Mouse (Mus musculus): ENCODE measurements around the gene Pdxp. TPM values are rescaled to one million over a fixed set of nuclear protein-coding genes. Genes with fewer than 3 reads are reported as not detected.

Pdxp gene
- polyA plus RNA-seq, 1 experiment from 2014 or later = 1.9 TPM

- H3K9me3 ChIP-seq (ENCODE audit: low read length) = no peaks in the 10 kb centered on the region
- no peaks in the 10 kb centered on the region for H3K27me3 ChIP-seq (ENCODE audit: insufficient read depth, low read length)
- H3K4me1 ChIP-seq (ENCODE audit: insufficient read depth) = peaks cover 70% of the 10 kb centered on the region
- peak; percentile 48 for DNase-seq
- 0 out of 2 replicates have a peak overlapping the region, but pooled peaks have one; percentile 16 for H3K9ac ChIP-seq (replicated peaks)
- WGBS (ENCODE audit: insufficient replicate concordance) = 58% methylated on average over 3 of the region's 3 CpGs
- ATAC-seq = peak; percentile 12; the same call in 1 of the 2 replicates
- no peak overlapping the region for H3K4me3 ChIP-seq (ENCODE audit: low read depth, low read length)
- TF ChIP-seq EP300 (IDR thresholded peaks at IDR 0.05; ENCODE audit: low read depth) (no peak), CTCF (IDR thresholded peaks at IDR 0.05; ENCODE audit: low read depth) (no peak)
- peaks cover 19% of the 10 kb centered on the region for H3K36me3 ChIP-seq (replicated peaks; ENCODE audit: insufficient read depth, low read length)
- H3K4me2 ChIP-seq (ENCODE audit: low read depth, low read length) = peak overlapping the region; percentile 27; the same call in 1 of the 2 replicates
- peak overlapping the region; percentile 49; the same call in 1 of the 2 replicates for H3K27ac ChIP-seq (ENCODE audit: low read depth)
These were observed 17.6 kb upstream of the Pdxp start for GRCm38 (mm10) chr15:78896149-78896548.

- DNase-seq = peak; percentile 50
- no peaks in the 10 kb centered on the region for H3K27me3 ChIP-seq (ENCODE audit: insufficient read depth, low read length)
- H3K4me2 ChIP-seq (ENCODE audit: low read depth, low read length) = peak overlapping the region; percentile 20
- H3K4me1 ChIP-seq (ENCODE audit: insufficient read depth) = peaks cover 73% of the 10 kb centered on the region
- peaks cover 15% of the 10 kb centered on the region for H3K36me3 ChIP-seq (replicated peaks; ENCODE audit: insufficient read depth, low read length)
- TF ChIP-seq EP300 (IDR thresholded peaks at IDR 0.05; ENCODE audit: low read depth) (no peak), CTCF (IDR thresholded peaks at IDR 0.05; ENCODE audit: low read depth) (no peak)
- no peak overlapping the region for H3K9ac ChIP-seq (replicated peaks)
- WGBS (ENCODE audit: insufficient replicate concordance) = 57% methylated on average over 4 of the region's 4 CpGs
- no peak for ATAC-seq
- no peaks in the 10 kb centered on the region for H3K9me3 ChIP-seq (ENCODE audit: low read length)
- H3K27ac ChIP-seq (ENCODE audit: low read depth) = peak overlapping the region; percentile 2; the same call in 1 of the 2 replicates
- no peak overlapping the region for H3K4me3 ChIP-seq (ENCODE audit: low read depth, low read length)
These were observed 16.2 kb upstream of the Pdxp start for GRCm38 (mm10) chr15:78897488-78897887.

- DNase-seq (no peak), ATAC-seq (no peak)
- H3K9ac ChIP-seq (replicated peaks) = peak overlapping the region; percentile 46
- peak overlapping the region; percentile 99 for H3K4me2 ChIP-seq (ENCODE audit: low read depth, low read length)
- no peaks in the 10 kb centered on the region for H3K9me3 ChIP-seq (ENCODE audit: low read length)
- H3K27me3 ChIP-seq (ENCODE audit: insufficient read depth, low read length) = no peaks in the 10 kb centered on the region
- TF ChIP-seq CTCF (IDR thresholded peaks at IDR 0.05; ENCODE audit: low read depth) (no peak), EP300 (IDR thresholded peaks at IDR 0.05; ENCODE audit: low read depth) (peak; percentile 16; the same call in 1 of the 2 replicates)
- peaks cover 73% of the 10 kb centered on the region for H3K4me1 ChIP-seq (ENCODE audit: insufficient read depth)
- peaks cover 13% of the 10 kb centered on the region for H3K36me3 ChIP-seq (replicated peaks; ENCODE audit: insufficient read depth, low read length)
- peak overlapping the region; percentile 83; the same call in 1 of the 2 replicates for H3K4me3 ChIP-seq (ENCODE audit: low read depth, low read length)
- 31% methylated on average over 6 of the region's 6 CpGs for WGBS (ENCODE audit: insufficient replicate concordance)
- H3K27ac ChIP-seq (ENCODE audit: low read depth) = peak overlapping the region; percentile 84
These were observed 15.2 kb upstream of the Pdxp start for GRCm38 (mm10) chr15:78898507-78899001.

GRCm38 (mm10) chr15:78899409-78899739, 14.3 kb upstream of the Pdxp start, which contains the start of gene Gm49510:
Gm49510 (plus strand) TSS chr15:78899667.
- no peak for DNase-seq
- Histone ChIP-seq H3K27me3 (ENCODE audit: insufficient read depth, low read length) (no peaks in the 10 kb centered on the region), H3K4me1 (ENCODE audit: insufficient read depth) (peaks cover 65% of the 10 kb centered on the region), H3K4me3 (ENCODE audit: low read depth, low read length) (peak within 1 kb of the TSS; percentile 83), H3K4me2 (ENCODE audit: low read depth, low read length) (peak within 1 kb of the TSS; percentile 99), H3K9me3 (ENCODE audit: low read length) (no peaks in the 10 kb centered on the region), H3K27ac (ENCODE audit: low read depth) (peak within 1 kb of the TSS; percentile 84), H3K9ac (replicated peaks) (peak within 1 kb of the TSS; percentile 82), H3K36me3 (replicated peaks; ENCODE audit: insufficient read depth, low read length) (peaks cover 12% of the 10 kb centered on the region; the same call in 1 of the 2 replicates)
- TF ChIP-seq EP300 (IDR thresholded peaks at IDR 0.05; ENCODE audit: low read depth) (no peak), CTCF (IDR thresholded peaks at IDR 0.05; ENCODE audit: low read depth) (no peak)
- 3% methylated on average over 20 of the region's 20 CpGs for WGBS (ENCODE audit: insufficient replicate concordance)
- no peak for ATAC-seq

- under 1% methylated on average over 42 of the region's 47 CpGs for WGBS (ENCODE audit: insufficient replicate concordance)
- H3K9me3 ChIP-seq (ENCODE audit: low read length) = no peaks in the 10 kb centered on the region
- ATAC-seq = peak; percentile 58
- peak within 1 kb of the TSS; percentile 83 for H3K4me3 ChIP-seq (ENCODE audit: low read depth, low read length)
- H3K9ac ChIP-seq (replicated peaks) = peak within 1 kb of the TSS; percentile 82
- peaks cover 59% of the 10 kb centered on the region for H3K4me1 ChIP-seq (ENCODE audit: insufficient read depth)
- H3K27ac ChIP-seq (ENCODE audit: low read depth) = peak within 1 kb of the TSS; percentile 84
- H3K4me2 ChIP-seq (ENCODE audit: low read depth, low read length) = peak within 1 kb of the TSS; percentile 99
- peaks cover 13% of the 10 kb centered on the region; the same call in 1 of the 2 replicates for H3K36me3 ChIP-seq (replicated peaks; ENCODE audit: insufficient read depth, low read length)
- H3K27me3 ChIP-seq (ENCODE audit: insufficient read depth, low read length) = no peaks in the 10 kb centered on the region
- TF ChIP-seq EP300 (IDR thresholded peaks at IDR 0.05; ENCODE audit: low read depth) = no peak
- TF ChIP-seq CTCF (IDR thresholded peaks at IDR 0.05; ENCODE audit: low read depth) = no peak
- DNase-seq = peak; percentile 81
These were observed 13.8 kb upstream of the Pdxp start, which contains the start of gene Sh3bp1 for GRCm38 (mm10) chr15:78899740-78900584. Sh3bp1 (plus strand) TSS chr15:78899768.

All from liver, postnatal 0 days (tissue).